Mouse (Mus musculus): Measurements from ENCODE around the gene Fbp1. TPM values are rescaled to one million over a fixed set of nuclear protein-coding genes. Genes with fewer than 3 reads are reported as not detected.

Fbp1 gene
- 5.6 and 6.7 TPM in 2 replicates for total RNA-seq (2017)

DNA sequence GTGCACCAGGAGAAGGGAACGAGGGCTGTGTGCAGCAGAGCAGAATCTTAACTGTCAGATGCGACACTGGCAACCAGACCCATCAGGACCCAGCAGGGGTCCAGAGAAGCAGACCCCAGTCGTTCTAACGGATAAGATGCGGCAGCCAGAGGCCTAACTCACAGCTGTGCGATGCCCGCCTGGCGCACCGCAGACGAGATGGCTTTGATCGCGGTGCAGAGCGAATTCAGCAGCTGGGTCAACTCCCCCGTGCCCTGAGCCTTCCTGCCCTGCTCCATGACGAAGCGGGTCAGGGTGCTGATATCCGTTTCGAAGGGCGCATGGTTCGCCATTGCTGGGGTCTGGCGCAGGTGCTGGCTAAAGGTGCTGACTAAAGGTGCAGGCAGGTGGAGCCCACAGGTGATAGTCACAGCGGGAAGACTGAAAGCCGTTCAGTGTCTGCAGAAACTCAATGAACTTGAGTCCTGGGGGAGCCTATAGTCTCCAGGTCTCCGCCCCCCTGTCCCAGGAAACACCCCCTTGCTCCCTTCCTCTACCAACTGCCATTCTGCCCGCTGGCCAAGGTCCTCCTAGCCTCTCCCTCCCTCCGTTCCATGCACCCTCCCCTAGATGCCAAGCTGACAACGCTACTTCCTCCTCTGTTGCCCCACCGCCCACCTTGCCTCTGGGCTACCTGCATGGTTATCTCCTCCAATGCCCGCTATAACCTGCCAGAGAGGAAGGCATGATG lies at the start of gene Fbp1:
Gene Fbp1, minus strand, starts transcription at position 571 of the 730 bp plus-strand sequence.
- peak; percentile 85 for ATAC-seq (replicated peaks; ENCODE audit: low read depth, poor library complexity, severe bottlenecking)

GRCm38 (mm10) chr13:62932452-62932851 lies 44.4 kb upstream of the Fbp1 start:
- no peak for ATAC-seq (replicated peaks; ENCODE audit: low read depth, poor library complexity, severe bottlenecking)

GRCm38 (mm10) chr13:62929766-62930389 lies 41.8 kb upstream of the Fbp1 start:
- ATAC-seq (replicated peaks; ENCODE audit: low read depth, poor library complexity, severe bottlenecking) = no peak

DNA sequence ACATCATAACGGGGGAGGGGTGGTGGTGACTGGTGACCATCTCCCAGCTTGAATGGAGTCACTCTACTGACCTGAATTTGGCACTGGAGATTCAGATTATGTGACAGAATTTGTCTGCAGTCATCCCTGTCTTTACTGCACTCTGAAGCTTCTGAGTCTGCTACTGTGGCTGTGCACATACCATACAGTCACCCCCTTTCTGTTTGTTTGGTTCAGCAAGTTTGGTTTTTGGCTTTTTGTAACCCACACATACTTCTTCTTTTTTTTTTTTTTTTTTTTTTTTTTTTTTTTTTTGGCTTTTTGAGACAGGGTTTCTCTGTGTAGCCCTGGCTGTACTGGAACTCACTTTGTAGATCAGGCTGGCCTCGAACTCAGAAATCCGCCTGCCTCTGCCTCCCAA lies 41.1 kb upstream of the Fbp1 start:
- 0 out of 2 replicates have a peak, but pooled peaks have one; percentile 31 for ATAC-seq (replicated peaks; ENCODE audit: low read depth, poor library complexity, severe bottlenecking)

DNA sequence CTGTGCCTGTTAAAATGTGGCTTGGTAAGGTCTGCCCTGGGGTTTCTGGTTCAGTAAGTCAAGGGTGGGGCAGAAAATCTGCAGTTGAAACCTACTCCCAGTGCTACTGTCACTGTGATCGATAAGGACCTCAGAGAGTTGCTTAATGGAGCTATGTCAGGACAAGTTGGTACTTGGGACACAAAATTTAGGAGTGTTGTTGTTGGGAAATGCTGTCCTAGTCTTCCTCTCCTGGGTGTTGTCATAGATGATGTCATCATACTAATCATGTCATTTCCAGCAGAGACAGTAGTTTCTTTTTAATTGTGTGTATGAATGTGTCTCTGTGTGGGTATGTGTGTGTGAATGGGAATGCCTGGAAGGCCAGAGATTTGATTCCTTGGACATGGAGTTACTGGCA lies 39.4 kb upstream of the Fbp1 start:
- ATAC-seq (replicated peaks; ENCODE audit: low read depth, poor library complexity, severe bottlenecking) = no peak

GRCm38 (mm10) chr13:62926479-62926878 lies 38.4 kb upstream of the Fbp1 start:
- peak; percentile 93 for ATAC-seq (replicated peaks; ENCODE audit: low read depth, poor library complexity, severe bottlenecking)

GRCm38 (mm10) chr13:62923182-62923581 lies 35.1 kb upstream of the Fbp1 start:
- no peak for ATAC-seq (replicated peaks; ENCODE audit: low read depth, poor library complexity, severe bottlenecking)

DNA sequence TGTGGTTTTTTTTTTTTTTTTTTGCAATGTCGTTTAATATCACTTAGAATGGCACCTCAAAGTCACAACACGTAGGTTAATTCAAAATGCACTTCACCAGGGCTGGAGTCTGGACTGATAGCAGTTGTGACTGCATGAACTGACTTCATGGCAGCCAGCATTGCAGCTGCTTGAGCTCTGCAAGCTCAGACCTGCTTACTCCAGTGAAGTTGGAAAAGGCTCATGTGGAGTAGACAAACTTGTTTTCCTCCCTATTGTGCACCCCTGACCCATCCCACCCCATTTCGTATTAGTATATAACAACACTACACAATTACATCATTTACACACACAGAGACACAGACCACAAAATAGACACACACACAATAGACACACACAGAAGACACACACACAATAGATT lies 34.6 kb upstream of the Fbp1 start:
- no peak for ATAC-seq (replicated peaks; ENCODE audit: low read depth, poor library complexity, severe bottlenecking)

DNA sequence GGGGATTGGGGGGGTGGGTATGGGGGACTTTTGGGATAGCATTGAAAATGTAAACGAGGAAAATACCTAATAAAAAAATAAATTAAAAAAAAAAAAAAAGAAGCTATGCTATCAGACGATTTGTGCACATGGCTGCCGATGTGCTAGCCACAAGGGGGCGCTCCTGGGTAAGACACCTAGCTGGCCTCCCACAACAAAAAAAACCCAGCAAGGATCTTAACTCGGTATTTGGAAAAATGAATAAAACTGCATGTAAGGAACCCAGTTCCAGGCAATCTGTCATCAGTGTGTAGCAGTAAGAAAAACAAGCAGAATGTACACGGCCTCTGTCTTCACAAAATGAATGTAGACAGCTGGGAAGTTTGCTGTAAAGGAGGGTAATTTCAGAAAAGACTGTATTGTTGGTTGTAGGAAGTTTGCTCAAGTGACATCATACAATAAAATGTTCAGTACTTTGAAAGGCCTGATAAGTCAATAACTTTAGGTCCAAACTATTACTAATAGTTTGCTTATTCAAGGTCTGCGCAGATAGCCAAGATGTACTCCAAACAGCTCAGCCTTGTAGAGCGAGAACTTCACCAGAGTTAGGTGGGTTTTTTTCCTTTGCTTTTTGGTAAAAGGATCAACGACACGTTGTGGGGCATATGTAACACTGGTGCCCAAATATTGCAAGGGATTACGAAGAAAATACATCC lies 31.7 kb upstream of the Fbp1 start:
- ATAC-seq (replicated peaks; ENCODE audit: low read depth, poor library complexity, severe bottlenecking) = peak; percentile 74

DNA sequence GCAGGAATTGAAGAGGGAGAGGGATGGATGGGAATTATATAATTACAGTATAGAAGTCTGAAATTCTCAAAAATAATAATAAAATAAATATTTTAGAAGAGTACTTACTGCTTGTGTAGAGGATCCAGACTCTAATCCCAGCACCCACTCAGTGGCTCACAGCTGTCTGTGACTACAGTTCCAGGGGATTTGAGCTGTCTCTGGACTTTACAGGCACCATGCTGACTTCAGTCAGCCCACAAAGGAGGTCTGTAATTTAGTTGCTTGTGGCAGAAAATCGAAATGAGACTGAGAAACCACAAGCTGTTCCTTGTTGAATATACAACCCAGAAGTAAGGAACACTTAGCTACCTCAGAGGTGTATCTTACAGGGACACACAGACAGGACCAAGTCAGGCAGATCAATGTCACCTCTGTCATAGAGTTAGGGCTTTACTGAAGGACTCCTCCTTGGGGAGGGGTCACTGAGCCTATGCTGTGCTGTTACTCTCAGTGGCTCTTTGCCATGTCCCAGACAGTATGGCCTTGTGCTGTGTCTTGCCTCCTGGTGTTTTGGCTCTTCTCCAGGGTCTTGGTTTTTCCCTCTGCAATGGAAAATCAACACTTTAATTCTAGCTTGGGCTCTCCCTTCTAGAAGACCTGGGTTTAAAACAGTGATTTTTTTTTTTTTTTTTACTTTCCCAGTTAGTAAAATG lies 29.5 kb upstream of the Fbp1 start:
- no peak for ATAC-seq (replicated peaks; ENCODE audit: low read depth, poor library complexity, severe bottlenecking)

GRCm38 (mm10) chr13:62916675-62917074 lies 28.6 kb upstream of the Fbp1 start:
- ATAC-seq (replicated peaks; ENCODE audit: low read depth, poor library complexity, severe bottlenecking) = no peak

DNA sequence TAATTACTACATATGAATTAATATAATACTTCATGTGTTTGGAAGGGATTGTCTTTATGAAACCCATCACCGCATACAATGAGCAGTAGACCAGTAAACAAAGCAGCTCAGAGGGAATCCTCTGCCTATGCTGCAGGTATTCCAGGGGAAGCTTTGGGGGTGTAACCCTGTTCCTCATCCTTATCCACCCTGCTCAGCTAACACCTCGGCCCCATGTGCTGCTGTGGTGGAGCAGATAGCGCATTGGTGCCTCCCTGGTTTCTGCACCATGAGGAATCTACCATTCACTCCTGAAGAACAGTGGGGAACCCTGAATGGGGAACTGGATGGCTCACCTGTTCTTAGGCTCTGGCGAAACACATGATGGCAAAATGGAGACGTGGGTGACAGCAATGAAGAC lies 23.5 kb upstream of the Fbp1 start:
- ATAC-seq (replicated peaks; ENCODE audit: low read depth, poor library complexity, severe bottlenecking) = no peak

- no peak for ATAC-seq (replicated peaks; ENCODE audit: low read depth, poor library complexity, severe bottlenecking)
These were observed 22.1 kb upstream of the Fbp1 start for GRCm38 (mm10) chr13:62910206-62910605.

DNA sequence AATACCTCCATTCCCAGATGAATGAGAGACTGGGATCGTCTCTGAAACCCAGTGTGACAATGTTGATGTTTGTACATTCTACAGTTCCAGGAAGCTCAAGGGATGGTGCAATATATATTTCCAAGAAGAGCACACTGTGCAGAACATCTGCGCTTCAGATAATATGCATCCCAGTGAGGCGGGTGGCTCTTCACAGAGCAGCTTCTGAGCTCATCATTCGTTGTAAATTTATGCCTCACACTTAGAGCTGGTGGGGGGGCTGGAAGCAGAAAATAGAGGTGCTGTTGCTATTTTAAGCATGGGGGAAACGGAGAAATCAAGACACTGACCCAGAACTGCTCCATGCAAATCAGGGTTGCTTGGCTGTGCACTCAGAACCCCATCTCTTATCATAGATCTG lies 21.7 kb upstream of the Fbp1 start:
- ATAC-seq (replicated peaks; ENCODE audit: low read depth, poor library complexity, severe bottlenecking) = no peak

DNA sequence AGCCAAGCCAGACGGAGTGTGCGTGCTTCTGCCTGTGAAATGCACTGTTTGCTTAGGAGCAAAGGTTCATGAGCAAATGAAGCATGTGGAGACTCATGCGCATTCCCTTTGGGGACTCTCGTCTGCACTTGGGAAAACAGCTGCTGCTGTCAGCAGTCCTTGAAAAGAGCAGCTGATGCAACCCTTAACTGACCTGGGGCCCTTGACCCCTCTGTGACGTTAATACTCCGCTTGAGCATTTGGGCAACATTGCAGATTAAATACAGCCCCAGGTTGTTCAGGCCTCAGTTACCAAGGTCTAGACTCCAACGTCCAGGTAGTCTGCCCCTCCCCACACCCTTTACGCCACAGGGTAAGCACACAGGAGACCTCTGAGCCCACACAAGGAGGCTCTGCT lies 20.1 kb upstream of the Fbp1 start:
- no peak for ATAC-seq (replicated peaks; ENCODE audit: low read depth, poor library complexity, severe bottlenecking)

DNA sequence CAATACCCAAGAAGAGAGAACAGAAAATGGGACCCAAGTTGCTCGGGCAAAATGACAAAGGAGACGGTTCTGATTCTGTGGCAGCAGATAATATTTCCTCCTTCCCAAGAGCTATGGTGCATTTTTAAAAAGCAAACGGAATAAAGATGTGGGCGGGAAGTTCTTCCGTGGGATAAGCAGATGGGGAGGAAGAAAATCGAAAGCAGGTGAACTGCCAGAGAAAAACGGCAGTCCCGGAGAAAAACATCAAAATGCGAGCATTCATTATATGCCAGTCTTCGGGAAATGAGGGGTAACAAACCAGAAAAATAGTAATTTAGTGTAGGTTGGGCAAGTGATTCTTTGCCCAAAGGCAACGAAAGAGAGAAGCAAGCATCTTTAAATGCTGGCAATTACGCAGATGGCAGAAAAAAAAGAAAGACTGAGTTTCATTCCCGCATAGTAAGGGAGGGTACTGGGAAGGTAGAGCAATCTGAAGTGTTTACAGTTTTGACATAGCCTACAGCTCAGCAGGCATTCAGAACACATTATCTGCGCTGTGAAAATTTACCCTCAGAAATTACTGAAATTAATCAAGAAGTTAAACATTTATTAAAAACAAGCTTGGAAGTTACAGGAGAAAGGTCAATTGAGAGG lies 19.6 kb upstream of the Fbp1 start:
- no peak for ATAC-seq (replicated peaks; ENCODE audit: low read depth, poor library complexity, severe bottlenecking)

GRCm38 (mm10) chr13:62901139-62901538 lies 13.1 kb upstream of the Fbp1 start:
- ATAC-seq (replicated peaks; ENCODE audit: low read depth, poor library complexity, severe bottlenecking) = no peak

- no peak for ATAC-seq (replicated peaks; ENCODE audit: low read depth, poor library complexity, severe bottlenecking)
These were observed 10.0 kb upstream of the Fbp1 start for GRCm38 (mm10) chr13:62897927-62898646.

DNA sequence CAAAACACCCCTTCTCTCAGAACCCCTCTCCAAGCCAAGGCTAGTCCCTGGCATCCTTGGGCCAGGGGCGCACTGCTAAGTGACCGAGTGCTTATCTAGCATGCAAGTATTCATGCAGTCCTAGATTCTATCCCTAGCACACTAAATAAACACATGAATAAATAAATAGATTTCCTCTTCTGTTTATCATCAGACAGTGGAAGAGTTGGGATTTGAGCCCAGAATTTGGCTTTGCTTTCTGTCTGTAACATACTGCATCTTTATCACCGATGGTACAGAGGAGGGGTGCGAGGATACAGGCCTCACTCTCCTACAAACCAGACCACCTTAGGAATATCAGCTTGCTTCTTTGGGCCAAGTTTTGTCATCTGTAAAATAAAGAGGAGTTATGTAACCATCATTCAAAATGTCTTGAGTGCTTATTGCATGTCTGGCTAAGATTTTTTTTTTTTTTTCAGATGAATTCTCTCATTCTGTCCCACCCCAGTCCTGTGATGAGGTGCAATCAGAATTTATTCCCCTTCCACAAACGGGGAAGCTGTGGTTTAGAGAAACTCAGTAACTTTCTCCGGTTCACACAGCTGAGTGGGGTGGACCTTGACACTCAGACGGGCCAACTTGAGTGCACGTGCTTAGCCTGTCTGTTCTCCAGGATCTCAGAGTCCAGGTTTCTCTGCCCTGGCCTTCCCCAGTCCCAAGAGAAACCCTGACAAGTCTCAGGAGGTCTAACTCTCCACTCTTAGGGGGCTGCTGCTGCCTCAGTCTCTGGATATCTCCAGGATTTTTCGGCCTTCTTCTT lies 5.2 kb upstream of the Fbp1 start:
- ATAC-seq (replicated peaks; ENCODE audit: low read depth, poor library complexity, severe bottlenecking) = peak; percentile 83
